Mouse (Mus musculus) urinary bladder, postnatal 14 days (tissue): ENCODE measurements around the gene Map2.

Experiments used
- DNase-seq: peaks from one replicate; pipeline ENCODE4 v3.0.0; 2021; ENCODE audit warnings: low spot score

The Map2 gene

GRCm38 (mm10) chr1:66299376-66299775 lies 124.3 kb downstream of the Map2 start:
- no peak for DNase-seq

- no peak for DNase-seq
Measured at GRCm38 (mm10) chr1:66320378-66321135, 145.5 kb downstream of the Map2 start.

GRCm38 (mm10) chr1:66321136-66321502 lies 146.0 kb downstream of the Map2 start:
- no peak for DNase-seq

GRCm38 (mm10) chr1:66321631-66322142 lies 146.6 kb downstream of the Map2 start:
- DNase-seq = no peak

GRCm38 (mm10) chr1:66323461-66323860 lies 148.4 kb downstream of the Map2 start:
- DNase-seq = no peak

- DNase-seq = no peak
Measured at GRCm38 (mm10) chr1:66324951-66325350, 149.9 kb downstream of the Map2 start.

GRCm38 (mm10) chr1:66328996-66329395 lies 153.9 kb downstream of the Map2 start:
- DNase-seq = no peak

GRCm38 (mm10) chr1:66329534-66329933 lies 154.5 kb downstream of the Map2 start:
- no peak for DNase-seq

GRCm38 (mm10) chr1:66335724-66336284 lies 160.7 kb downstream of the Map2 start:
- no peak for DNase-seq

- no peak for DNase-seq
Measured at GRCm38 (mm10) chr1:66339213-66339612, 164.1 kb downstream of the Map2 start.

GRCm38 (mm10) chr1:66348404-66349165 lies 173.5 kb downstream of the Map2 start:
- no peak for DNase-seq

GRCm38 (mm10) chr1:66349166-66349835 lies 174.2 kb downstream of the Map2 start:
- DNase-seq = no peak

- DNase-seq = no peak
Measured at GRCm38 (mm10) chr1:66351366-66351765, 176.3 kb downstream of the Map2 start.

GRCm38 (mm10) chr1:66361799-66362198 lies 186.7 kb downstream of the Map2 start:
- DNase-seq = no peak

- DNase-seq = no peak
Measured at GRCm38 (mm10) chr1:66363285-66363684, 188.2 kb downstream of the Map2 start.

GRCm38 (mm10) chr1:66364386-66364785 lies 189.3 kb downstream of the Map2 start:
- DNase-seq = no peak

- DNase-seq = no peak
Measured at GRCm38 (mm10) chr1:66365600-66365999, 190.5 kb downstream of the Map2 start.

- DNase-seq = no peak
Measured at GRCm38 (mm10) chr1:66369486-66369885, 194.4 kb downstream of the Map2 start.

- DNase-seq = no peak
Measured at GRCm38 (mm10) chr1:66371371-66371770, 196.3 kb downstream of the Map2 start.

GRCm38 (mm10) chr1:66386321-66386720 lies 211.2 kb downstream of the Map2 start:
- DNase-seq = no peak

- DNase-seq = no peak
Measured at GRCm38 (mm10) chr1:66386751-66387452, 211.8 kb downstream of the Map2 start.

GRCm38 (mm10) chr1:66388561-66388960 lies 213.5 kb downstream of the Map2 start:
- no peak for DNase-seq
